17 mouse cellular contexts compared by ENCODE assay signal in the genomic region with DNA sequence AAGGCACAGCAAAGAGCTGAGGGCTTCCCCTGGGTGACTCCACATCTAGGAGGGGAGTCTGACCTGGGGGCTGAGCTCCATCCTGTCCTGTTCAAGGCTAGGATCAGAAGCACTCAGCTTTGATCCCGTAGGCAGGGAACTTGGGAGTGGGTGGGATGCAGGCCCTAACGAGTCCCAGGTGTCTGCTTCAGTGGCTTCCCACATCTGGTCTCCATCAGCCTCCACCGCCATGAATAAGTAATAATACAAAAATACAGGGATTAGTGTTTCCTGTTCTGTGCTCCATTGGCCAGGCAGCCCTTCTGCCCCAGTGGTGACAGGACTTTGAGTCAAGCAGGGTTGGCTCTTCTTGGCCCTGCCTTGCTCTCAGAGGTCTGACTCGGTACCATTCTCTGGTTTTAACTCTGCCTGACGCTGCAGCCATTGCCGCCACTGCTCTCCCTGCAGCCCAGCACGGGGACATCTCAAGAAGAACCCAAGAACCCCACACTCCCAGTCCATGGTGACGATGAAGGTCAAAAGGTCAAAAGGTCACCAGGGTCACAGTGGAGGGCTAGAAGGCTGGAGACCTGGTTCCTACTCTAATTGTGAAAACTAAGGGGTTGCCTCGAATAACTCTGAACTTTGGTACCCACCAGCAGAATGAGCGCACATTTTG. TPM values are rescaled to one million over a fixed set of nuclear protein-coding genes. Genes with fewer than 3 reads are reported as not detected.
DNase-seq lines count a peak whose midpoint lies in the region; ATAC-seq and TF ChIP-seq lines count a peak whose summit lies in the region.
"Had no signal": no experiment of that assay in that cellular context is flagged by ENCODE, and none has a peak within 500 bp of the region (broad histone marks: within the 10 kb centered on the region; RNA-seq: fewer than 3 reads in every experiment).

No protein-coding gene starts in this region.

- H3K4me2 ChIP-seq in hindbrain, embryonic 12.5 days (replicated peaks), result no peak overlapping the region
- no peak overlapping the region for H3K4me2 ChIP-seq in hindbrain, postnatal 0 days (ENCODE audit: low read depth, low read length)
- H3K4me2 ChIP-seq in embryonic facial prominence, embryonic 13.5 days, result peak overlapping the region; percentile 42

- WGBS in hindbrain, embryonic 12.5 days, result 57% methylated on average over 10 of the region's 10 CpGs
- 74% methylated on average over 10 of the region's 10 CpGs for WGBS in hindbrain, postnatal 0 days
- WGBS in embryonic facial prominence, embryonic 13.5 days, result 20% methylated on average over 10 of the region's 10 CpGs

- no peak for DNase-seq in hindbrain, postnatal 0 days (ENCODE audit: low spot score)
- peak; percentile 82 for DNase-seq in embryo, embryonic 10.5 days (ENCODE audit: low spot score)
- DNase-seq in mesoderm, embryonic 11.5 days (ENCODE audit: low read depth, low spot score), result peak; percentile 74
- no peak for DNase-seq in adrenal gland, postnatal 36 days
- no peak for DNase-seq in layer of hippocampus, adult 9-11 months
- DNase-seq: cerebellum, postnatal 36 days; gastrocnemius, postnatal 14 days; kidney, adult 18-20 months; right cerebral cortex, postnatal 4 days; thymus, postnatal 4 days had no signal

- no peak overlapping the region for H3K4me3 ChIP-seq in hindbrain, embryonic 12.5 days
- no peak overlapping the region for H3K4me3 ChIP-seq in hindbrain, postnatal 0 days (ENCODE audit: low read length)
- H3K4me3 ChIP-seq in embryonic facial prominence, embryonic 13.5 days, result no peak overlapping the region

- no peak for ATAC-seq in hindbrain, embryonic 12.5 days (ENCODE audit: low FRiP score)
- no peak for ATAC-seq in hindbrain, postnatal 0 days
- ATAC-seq in embryonic facial prominence, embryonic 13.5 days (ENCODE audit: insufficient number of reproducible peaks, insufficient read depth, low FRiP score, low TSS enrichment, low read depth), result no peak; the same call in 1 of the 2 replicates

- H3K36me3 ChIP-seq in hindbrain, embryonic 12.5 days, result no peaks in the 10 kb centered on the region; the same call in 1 of the 2 replicates
- 0 out of 2 replicates have a peak, but pooled peaks cover 4% of the 10 kb centered on the region for H3K36me3 ChIP-seq in hindbrain, postnatal 0 days (ENCODE audit: insufficient read depth, low read length)
- no peaks in the 10 kb centered on the region for H3K36me3 ChIP-seq in embryonic facial prominence, embryonic 13.5 days

- no peaks in the 10 kb centered on the region; the same call in 1 of the 2 replicates for H3K27me3 ChIP-seq in hindbrain, embryonic 12.5 days
- H3K27me3 ChIP-seq in hindbrain, postnatal 0 days (ENCODE audit: insufficient read depth, low read length), result no peaks in the 10 kb centered on the region
- no peaks in the 10 kb centered on the region for H3K27me3 ChIP-seq in embryonic facial prominence, embryonic 13.5 days

- no peak overlapping the region for H3K9ac ChIP-seq in hindbrain, embryonic 12.5 days
- no peak overlapping the region for H3K9ac ChIP-seq in hindbrain, postnatal 0 days (replicated peaks; ENCODE audit: low read length)
- no peak overlapping the region for H3K9ac ChIP-seq in embryonic facial prominence, embryonic 13.5 days

- peaks cover 52% of the 10 kb centered on the region for H3K4me1 ChIP-seq in hindbrain, embryonic 12.5 days
- H3K4me1 ChIP-seq in hindbrain, postnatal 0 days (ENCODE audit: insufficient read depth, low read length), result peaks cover 2% of the 10 kb centered on the region; the same call in 1 of the 2 replicates
- peaks cover 74% of the 10 kb centered on the region for H3K4me1 ChIP-seq in embryonic facial prominence, embryonic 13.5 days

- no peaks in the 10 kb centered on the region for H3K9me3 ChIP-seq in hindbrain, embryonic 12.5 days (replicated peaks)
- H3K9me3 ChIP-seq in hindbrain, postnatal 0 days (ENCODE audit: low read length), result no peaks in the 10 kb centered on the region
- no peaks in the 10 kb centered on the region for H3K9me3 ChIP-seq in embryonic facial prominence, embryonic 13.5 days

- no peak for TF ChIP-seq CTCF in hindbrain, postnatal 0 days (IDR thresholded peaks at IDR 0.05; ENCODE audit: low read depth)

- H3K27ac ChIP-seq in hindbrain, embryonic 12.5 days, result peak overlapping the region; percentile 55; the same call in 1 of the 2 replicates
- H3K27ac ChIP-seq in hindbrain, postnatal 0 days, result no peak overlapping the region
- H3K27ac ChIP-seq in embryonic facial prominence, embryonic 13.5 days, result peak overlapping the region; percentile 88

RNA-seq across cellular contexts. Expression of gene Pabpn1l, which starts 35.7 kb away (rescaled TPM):
- not detected in 2 replicates for polyA plus RNA-seq in hindbrain, embryonic 12.5 days (2016; fragmentation: Nextera tagmentation; extraction: Ambion mirVana)
- not detected in 2 replicates for total RNA-seq in hindbrain, postnatal 0 days (2014; rRNA removed)
- polyA plus RNA-seq in hindbrain, postnatal 0 days (2015; fragmentation: Nextera tagmentation; extraction: Ambion mirVana), result not detected in 2 replicates
- polyA plus RNA-seq in embryonic facial prominence, embryonic 13.5 days (2015; fragmentation: Nextera tagmentation; extraction: Ambion mirVana), result not detected in 2 replicates
- total RNA-seq in adrenal gland, postnatal 36 days (2021), result not detected
- total RNA-seq: adrenal gland, adult 18-20 months; gastrocnemius, postnatal 14 days; layer of hippocampus, adult 18-20 months; left cerebral cortex, postnatal 14 days had no signal
- polyA plus RNA-seq: heart, postnatal 0 days; liver, embryonic 16.5 days had no signal

RNA-seq across cellular contexts. Expression of gene Cbfa2t3, which starts 40.6 kb away (rescaled TPM):
- 17.1 and 17.3 TPM in 2 replicates for polyA plus RNA-seq in hindbrain, embryonic 12.5 days (2016; fragmentation: Nextera tagmentation; extraction: Ambion mirVana)
- total RNA-seq in hindbrain, postnatal 0 days (2014; rRNA removed), result 9.2 and 10.0 TPM in 2 replicates
- 12.4 and 12.6 TPM in 2 replicates for polyA plus RNA-seq in hindbrain, postnatal 0 days (2015; fragmentation: Nextera tagmentation; extraction: Ambion mirVana)
- 4.6 TPM in 2 replicates for polyA plus RNA-seq in embryonic facial prominence, embryonic 13.5 days (2015; fragmentation: Nextera tagmentation; extraction: Ambion mirVana)
- 10 to 100 TPM in 1 of 2 experiments, 1 to 10 TPM in 1; 8.7 to 13.7 TPM for total RNA-seq in adrenal gland, postnatal 36 days (2021)

RNA-seq across cellular contexts. Expression of gene Trappc2l, which starts 46.8 kb away (rescaled TPM):
- 48.2 and 52.6 TPM in 2 replicates for polyA plus RNA-seq in hindbrain, embryonic 12.5 days (2016; fragmentation: Nextera tagmentation; extraction: Ambion mirVana)
- 7.6 and 11.4 TPM in 2 replicates for total RNA-seq in hindbrain, postnatal 0 days (2014; rRNA removed)
- polyA plus RNA-seq in hindbrain, postnatal 0 days (2015; fragmentation: Nextera tagmentation; extraction: Ambion mirVana), result 117 and 130 TPM in 2 replicates
- 53.0 and 57.7 TPM in 2 replicates for polyA plus RNA-seq in embryonic facial prominence, embryonic 13.5 days (2015; fragmentation: Nextera tagmentation; extraction: Ambion mirVana)
- 10 to 100 TPM; 49.9 to 64.4 TPM for total RNA-seq in adrenal gland, postnatal 36 days (2021)

RNA-seq across cellular contexts. Expression of gene Galns, which starts 47.0 kb away (rescaled TPM):
- 6.3 and 6.9 TPM in 2 replicates for polyA plus RNA-seq in hindbrain, embryonic 12.5 days (2016; fragmentation: Nextera tagmentation; extraction: Ambion mirVana)
- 12.0 and 14.2 TPM in 2 replicates for total RNA-seq in hindbrain, postnatal 0 days (2014; rRNA removed)
- 9.1 and 10.0 TPM in 2 replicates for polyA plus RNA-seq in hindbrain, postnatal 0 days (2015; fragmentation: Nextera tagmentation; extraction: Ambion mirVana)
- 7.5 and 7.6 TPM in 2 replicates for polyA plus RNA-seq in embryonic facial prominence, embryonic 13.5 days (2015; fragmentation: Nextera tagmentation; extraction: Ambion mirVana)
- 1 to 10 TPM; 6.0 to 6.8 TPM for total RNA-seq in adrenal gland, postnatal 36 days (2021)

Comparison
In these comparisons a context has a peak if more than half of its experiments do, and no peak if none do; other contexts are left out.
1. DNase-seq: peak in embryo, embryonic 10.5 days (single experiment) and mesoderm, embryonic 11.5 days (single experiment); none in hindbrain, postnatal 0 days (single experiment), adrenal gland, postnatal 36 days (0 of 2) and layer of hippocampus, adult 9-11 months (single experiment).